Mouse (Mus musculus): ENCODE data around the gene Snupn. TPM values are rescaled to one million over a fixed set of nuclear protein-coding genes. Genes with fewer than 3 reads are reported as not detected.
A peak's percentile ranks its signal among the peaks of the same experiment; 100 is the strongest.

The Snupn gene
- polyA plus RNA-seq, 1 experiment, result 6.3 TPM

DNA sequence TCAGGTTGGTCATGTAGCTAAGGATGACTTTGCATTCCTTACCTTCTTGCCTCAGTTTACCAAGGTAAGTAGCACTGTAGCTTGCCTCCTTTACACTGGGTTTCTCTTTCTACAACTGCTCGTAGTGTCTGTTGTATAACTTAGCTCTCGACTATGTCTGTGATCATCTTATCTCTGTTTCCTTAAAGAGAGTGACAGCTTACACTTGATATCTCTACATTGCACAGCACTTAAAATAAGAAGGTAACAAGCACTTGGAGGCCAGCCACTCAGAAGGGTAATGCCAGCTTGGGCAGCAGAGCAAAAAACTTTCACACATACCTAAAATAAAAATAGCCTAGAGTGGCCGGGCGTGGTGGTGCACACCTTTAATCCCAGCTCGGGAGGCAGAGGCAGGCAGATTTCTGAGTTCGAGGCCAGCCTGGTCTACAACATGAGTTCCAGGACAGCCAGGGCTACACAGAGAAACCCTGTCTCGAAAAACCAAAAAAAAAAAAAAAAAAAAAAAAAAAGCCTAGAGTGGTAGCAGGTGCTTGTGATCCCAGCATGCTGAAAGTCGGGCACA lies 23.4 kb downstream of the Snupn start:
- no peaks in the 10 kb centered on the region for H3K27me3 ChIP-seq (ENCODE audit: control insufficient read depth, insufficient read depth, low read length)
- H3K4me1 ChIP-seq (replicated peaks; ENCODE audit: control insufficient read depth, insufficient read depth, low read length), result peaks cover 2% of the 10 kb centered on the region; the same call in 1 of the 2 replicates
- no peak overlapping the region for H3K4me3 ChIP-seq (ENCODE audit: control insufficient read depth, insufficient read depth, low read length)
- no peak overlapping the region for H3K27ac ChIP-seq (ENCODE audit: control insufficient read depth, insufficient read depth, low read length)
- DNase-seq, result no peak
- no peak for TF ChIP-seq CTCF (IDR thresholded peaks at IDR 0.05; ENCODE audit: borderline replicate concordance, control insufficient read depth, extremely low read depth, insufficient read depth, low read length, poor library complexity)
- TF ChIP-seq POLR2A (IDR thresholded peaks at IDR 0.05; ENCODE audit: control insufficient read depth, extremely low read depth, insufficient read depth, low read length, poor library complexity), result no peak
- no peaks in the 10 kb centered on the region for H3K36me3 ChIP-seq (ENCODE audit: control insufficient read depth, insufficient read depth, low read length)
- WGBS, result 89% methylated on average over 8 of the region's 8 CpGs

DNA sequence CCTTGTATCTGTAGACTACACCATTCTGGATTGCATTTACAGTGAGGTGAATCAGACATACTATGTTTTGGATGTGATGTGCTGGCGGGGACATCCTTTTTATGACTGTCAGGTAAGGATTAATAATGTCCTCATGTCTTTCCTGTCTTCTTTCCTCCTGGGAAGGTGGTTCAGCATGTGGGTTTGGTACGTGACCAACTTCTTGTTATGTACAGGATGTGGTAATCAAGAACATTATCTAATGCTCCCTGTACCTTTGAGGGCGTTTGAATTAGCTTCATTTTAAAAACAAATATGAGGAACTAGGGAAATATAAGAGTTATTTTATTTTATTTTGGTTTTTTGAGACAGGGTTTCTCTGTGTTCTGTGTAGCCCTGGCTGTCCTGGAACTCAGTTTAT lies 24.5 kb downstream of the Snupn start:
- Histone ChIP-seq H3K36me3 (ENCODE audit: control insufficient read depth, insufficient read depth, low read length) (no peaks in the 10 kb centered on the region), H3K27me3 (ENCODE audit: control insufficient read depth, insufficient read depth, low read length) (no peaks in the 10 kb centered on the region), H3K4me3 (ENCODE audit: control insufficient read depth, insufficient read depth, low read length) (no peak overlapping the region), H3K27ac (ENCODE audit: control insufficient read depth, insufficient read depth, low read length) (no peak overlapping the region), H3K4me1 (replicated peaks; ENCODE audit: control insufficient read depth, insufficient read depth, low read length) (peaks cover 2% of the 10 kb centered on the region; the same call in 1 of the 2 replicates)
- no peak for DNase-seq
- WGBS, result 17% methylated on average over 3 of the region's 3 CpGs
- TF ChIP-seq CTCF (IDR thresholded peaks at IDR 0.05; ENCODE audit: borderline replicate concordance, control insufficient read depth, extremely low read depth, insufficient read depth, low read length, poor library complexity) (no peak), POLR2A (IDR thresholded peaks at IDR 0.05; ENCODE audit: control insufficient read depth, extremely low read depth, insufficient read depth, low read length, poor library complexity) (no peak)

DNA sequence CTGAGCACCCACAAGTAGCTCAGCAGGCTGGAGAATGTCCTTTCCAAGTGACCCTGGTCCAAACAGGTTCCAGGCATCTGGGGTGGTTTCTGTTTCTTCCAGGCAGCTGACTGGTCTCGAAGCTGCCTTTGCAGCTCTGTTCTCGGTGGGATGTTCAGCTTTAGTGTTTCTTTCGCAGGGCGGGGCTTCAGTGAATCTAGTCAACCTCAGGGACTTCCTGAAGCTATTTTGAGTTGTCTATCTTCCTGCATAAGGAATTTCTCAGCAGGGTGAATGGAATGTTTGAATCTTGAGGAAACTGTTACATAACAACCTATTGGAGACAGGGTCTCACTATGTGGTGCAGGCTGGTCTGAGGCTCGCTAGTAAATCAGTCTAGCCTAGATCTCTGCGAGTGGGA lies 29.5 kb downstream of the Snupn start:
- H3K27me3 ChIP-seq (ENCODE audit: control insufficient read depth, insufficient read depth, low read length), result no peaks in the 10 kb centered on the region
- TF ChIP-seq CTCF (IDR thresholded peaks at IDR 0.05; ENCODE audit: borderline replicate concordance, control insufficient read depth, extremely low read depth, insufficient read depth, low read length, poor library complexity) (no peak), POLR2A (IDR thresholded peaks at IDR 0.05; ENCODE audit: control insufficient read depth, extremely low read depth, insufficient read depth, low read length, poor library complexity) (no peak)
- peaks cover 6% of the 10 kb centered on the region; the same call in 1 of the 2 replicates for H3K36me3 ChIP-seq (ENCODE audit: control insufficient read depth, insufficient read depth, low read length)
- no peak overlapping the region for H3K4me3 ChIP-seq (ENCODE audit: control insufficient read depth, insufficient read depth, low read length)
- 96% methylated on average over 6 of the region's 6 CpGs for WGBS
- H3K27ac ChIP-seq (ENCODE audit: control insufficient read depth, insufficient read depth, low read length), result no peak overlapping the region
- peaks cover 2% of the 10 kb centered on the region; the same call in 1 of the 2 replicates for H3K4me1 ChIP-seq (replicated peaks; ENCODE audit: control insufficient read depth, insufficient read depth, low read length)
- no peak for DNase-seq

DNA sequence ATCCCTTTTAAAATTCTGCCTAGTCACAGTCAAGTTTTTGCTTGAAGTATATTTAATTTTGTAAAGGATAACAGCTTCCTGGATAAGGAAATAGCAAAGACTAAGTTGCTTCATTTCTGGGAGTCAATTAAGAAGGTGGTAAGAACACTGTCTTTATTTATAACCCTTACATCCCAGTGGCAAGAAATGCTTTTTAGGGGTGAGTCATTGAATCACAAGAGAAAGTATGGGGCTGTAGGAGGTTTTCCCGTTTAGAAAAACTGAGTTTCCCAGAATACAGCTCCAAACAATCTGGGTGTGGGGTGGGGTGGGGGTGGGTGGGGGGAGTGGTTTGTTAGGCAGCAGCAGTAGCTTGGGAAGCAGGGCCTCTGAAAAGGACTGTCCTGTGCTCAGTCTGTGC lies 30.8 kb downstream of the Snupn start:
- peaks cover 6% of the 10 kb centered on the region; the same call in 1 of the 2 replicates for H3K36me3 ChIP-seq (ENCODE audit: control insufficient read depth, insufficient read depth, low read length)

DNA sequence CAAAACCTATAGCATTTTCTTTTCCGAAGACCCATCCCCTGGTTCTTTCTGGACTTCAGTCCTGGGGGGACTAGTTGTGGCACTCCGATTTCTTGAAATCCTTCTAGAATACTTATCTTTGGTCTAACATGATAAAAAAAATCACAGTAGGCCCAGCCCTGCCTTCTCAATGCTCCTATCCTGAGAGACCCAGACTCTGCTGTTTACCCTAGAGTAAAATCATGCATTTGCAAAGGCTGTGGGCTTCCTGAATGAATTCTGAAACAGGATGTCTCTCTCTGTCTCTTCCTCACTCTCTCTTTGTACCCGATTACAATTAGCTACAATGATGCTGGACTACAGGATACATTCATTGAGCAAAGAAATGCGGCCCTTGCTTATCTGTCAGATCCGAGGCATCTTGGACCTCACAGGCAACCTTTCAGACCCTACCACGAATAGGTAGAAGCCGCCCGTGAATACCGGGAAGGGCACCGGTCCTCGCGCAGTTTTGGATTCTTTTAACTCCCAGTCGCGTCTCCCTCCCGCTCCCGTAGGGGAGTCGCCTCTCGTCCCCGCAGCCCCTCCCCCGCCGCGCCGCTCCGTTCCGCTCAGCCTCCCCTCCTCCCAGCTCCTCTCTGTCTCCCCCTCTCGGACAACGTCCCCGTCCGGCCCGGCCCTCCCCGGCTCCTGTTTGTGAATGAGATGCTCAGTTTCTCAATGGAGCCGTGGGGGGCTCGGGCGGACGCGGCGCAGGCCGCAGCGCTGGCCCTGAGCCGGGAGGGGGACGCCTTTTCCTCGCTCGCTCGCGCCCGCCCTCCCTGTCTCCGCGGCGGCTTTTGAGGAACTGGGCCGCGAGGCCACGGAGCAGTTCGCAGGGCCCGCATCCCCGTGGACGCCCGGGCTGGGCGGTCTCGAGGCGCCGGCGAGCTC lies 43.9 kb downstream of the Snupn start, which contains the start of gene Ptpn9:
Ptpn9 (plus strand) TSS at position 638 of the 912 bp plus-strand sequence.
- H3K27me3 ChIP-seq (ENCODE audit: control insufficient read depth, insufficient read depth, low read length), result no peaks in the 10 kb centered on the region
- peak within 1 kb of the TSS; percentile 57 for H3K4me3 ChIP-seq (ENCODE audit: control insufficient read depth, insufficient read depth, low read length)
- 4% methylated on average over 62 of the region's 62 CpGs for WGBS
- peaks cover 6% of the 10 kb centered on the region for H3K4me1 ChIP-seq (replicated peaks; ENCODE audit: control insufficient read depth, insufficient read depth, low read length)
- H3K27ac ChIP-seq (ENCODE audit: control insufficient read depth, insufficient read depth, low read length), result no peak within 1 kb of the TSS
- no peaks in the 10 kb centered on the region for H3K36me3 ChIP-seq (ENCODE audit: control insufficient read depth, insufficient read depth, low read length)
- TF ChIP-seq POLR2A (IDR thresholded peaks at IDR 0.05; ENCODE audit: control insufficient read depth, extremely low read depth, insufficient read depth, low read length, poor library complexity) (0 out of 2 replicates have a peak, but pooled peaks have one; percentile 18), CTCF (IDR thresholded peaks at IDR 0.05; ENCODE audit: borderline replicate concordance, control insufficient read depth, extremely low read depth, insufficient read depth, low read length, poor library complexity) (peak; percentile 61; the same call in 1 of the 2 replicates)
- peak; percentile 86 for DNase-seq

More for the DNA sequence above, 30.8 kb downstream of the Snupn start:
- H3K27ac ChIP-seq (ENCODE audit: control insufficient read depth, insufficient read depth, low read length), result no peak overlapping the region
- no peak for DNase-seq
- no peak overlapping the region for H3K4me3 ChIP-seq (ENCODE audit: control insufficient read depth, insufficient read depth, low read length)
- WGBS, result 89% methylated on average over 1 of the region's 1 CpGs
- H3K4me1 ChIP-seq (replicated peaks; ENCODE audit: control insufficient read depth, insufficient read depth, low read length), result no peaks in the 10 kb centered on the region
- H3K27me3 ChIP-seq (ENCODE audit: control insufficient read depth, insufficient read depth, low read length), result no peaks in the 10 kb centered on the region
- no peak for TF ChIP-seq POLR2A (IDR thresholded peaks at IDR 0.05; ENCODE audit: control insufficient read depth, extremely low read depth, insufficient read depth, low read length, poor library complexity)
- no peak for TF ChIP-seq CTCF (IDR thresholded peaks at IDR 0.05; ENCODE audit: borderline replicate concordance, control insufficient read depth, extremely low read depth, insufficient read depth, low read length, poor library complexity)

DNA sequence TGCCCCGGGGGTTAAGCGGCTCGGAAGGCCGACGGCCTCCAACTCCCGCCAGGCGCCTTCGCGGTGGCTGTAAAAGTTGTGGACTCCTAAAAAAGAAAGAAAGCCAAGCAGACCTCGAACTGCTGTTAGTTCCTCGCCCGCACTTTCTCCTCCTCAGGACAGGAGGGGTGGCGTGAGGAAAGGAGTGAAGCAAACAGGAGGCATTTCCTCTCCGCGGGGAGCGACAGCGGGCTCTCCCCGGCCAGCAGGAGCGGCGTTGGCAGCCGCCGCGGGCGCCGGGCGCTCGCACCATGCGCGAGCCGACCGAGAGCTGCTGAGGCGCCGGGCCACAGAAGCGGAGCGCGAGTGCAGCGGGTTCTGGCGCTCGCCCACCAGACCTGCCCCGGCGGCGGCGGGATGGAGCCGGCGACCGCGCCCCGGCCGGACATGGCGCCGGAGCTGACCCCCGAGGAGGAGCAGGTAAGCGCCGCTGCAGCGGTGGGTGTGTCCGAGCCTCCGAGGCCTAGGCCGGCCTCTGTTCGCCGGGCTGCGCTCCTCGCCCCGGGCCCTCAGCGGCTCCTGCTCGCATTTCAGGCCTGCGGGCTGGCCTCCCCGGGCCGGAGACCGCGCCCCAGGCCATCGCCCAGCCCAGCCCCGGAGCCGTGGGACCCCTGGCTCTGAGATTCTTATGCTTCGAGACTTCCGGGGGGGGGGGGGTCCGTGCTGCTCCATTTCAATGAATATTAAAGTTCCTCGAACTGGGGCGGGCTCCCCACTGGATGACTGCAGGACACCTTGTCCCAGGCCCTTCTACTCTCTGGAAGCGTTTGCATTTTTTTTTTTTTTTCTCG lies 44.7 kb downstream of the Snupn start:
- WGBS, result under 1% methylated on average over 76 of the region's 80 CpGs
- H3K4me3 ChIP-seq (ENCODE audit: control insufficient read depth, insufficient read depth, low read length), result peak overlapping the region; percentile 57
- DNase-seq, result peak; percentile 45
- no peaks in the 10 kb centered on the region for H3K36me3 ChIP-seq (ENCODE audit: control insufficient read depth, insufficient read depth, low read length)
- TF ChIP-seq CTCF (IDR thresholded peaks at IDR 0.05; ENCODE audit: borderline replicate concordance, control insufficient read depth, extremely low read depth, insufficient read depth, low read length, poor library complexity), result no peak
- no peak for TF ChIP-seq POLR2A (IDR thresholded peaks at IDR 0.05; ENCODE audit: control insufficient read depth, extremely low read depth, insufficient read depth, low read length, poor library complexity)
- H3K4me1 ChIP-seq (replicated peaks; ENCODE audit: control insufficient read depth, insufficient read depth, low read length), result peaks cover 6% of the 10 kb centered on the region
- no peak overlapping the region for H3K27ac ChIP-seq (ENCODE audit: control insufficient read depth, insufficient read depth, low read length)
- no peaks in the 10 kb centered on the region for H3K27me3 ChIP-seq (ENCODE audit: control insufficient read depth, insufficient read depth, low read length)
